Mouse (Mus musculus): Measurements from ENCODE around the gene Naa11.

Gene Naa11

DNA sequence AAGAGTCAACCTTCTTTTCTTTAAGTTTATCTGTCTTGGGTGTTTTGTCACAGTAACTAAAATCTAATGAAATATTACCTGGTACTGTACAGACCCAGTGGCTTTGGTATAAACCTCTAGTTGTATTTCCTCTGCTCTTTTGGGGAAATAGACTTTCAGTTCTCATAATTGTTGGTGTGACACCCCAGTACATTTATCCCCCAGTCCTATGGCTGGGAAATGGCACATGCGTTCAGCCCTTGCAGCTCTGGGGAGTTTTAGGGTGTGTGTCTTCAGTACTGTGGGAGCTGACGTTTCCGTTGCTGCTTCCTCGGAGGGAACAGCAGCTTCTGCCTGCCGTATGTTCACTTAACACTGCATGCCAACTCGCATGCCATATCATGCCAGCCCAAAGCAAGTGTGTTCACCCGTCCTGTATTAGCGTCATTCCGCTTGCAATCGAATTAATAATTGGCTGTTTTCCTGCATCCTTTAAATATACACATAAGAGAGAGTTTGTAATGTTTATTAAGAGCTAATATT lies 46.4 kb downstream of the Naa11 start:
- in situ Hi-C loops (cut with MboI; ENCODE audit: low sequenced_read_pairs), result no loop called here

DNA sequence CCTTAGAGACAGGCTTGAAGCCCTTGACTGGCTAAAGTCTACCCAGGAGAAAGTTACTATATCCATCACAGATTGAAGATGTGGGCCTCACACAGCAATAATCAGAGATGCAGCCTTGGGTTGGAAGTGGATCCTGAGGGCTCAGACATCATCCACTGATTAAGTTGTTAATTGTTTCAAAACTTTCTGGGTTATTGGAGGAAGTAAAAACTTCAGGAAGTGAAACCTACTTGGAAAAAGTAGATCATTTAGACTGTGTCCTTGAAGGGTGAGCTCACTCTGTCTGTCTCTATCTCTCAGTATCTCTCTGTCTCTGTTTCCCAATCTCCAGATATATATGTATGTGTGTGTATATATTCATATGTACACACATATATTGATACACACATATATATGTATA lies 47.0 kb downstream of the Naa11 start:
- in situ Hi-C loops (cut with MboI; ENCODE audit: low sequenced_read_pairs), result no loop called here

DNA sequence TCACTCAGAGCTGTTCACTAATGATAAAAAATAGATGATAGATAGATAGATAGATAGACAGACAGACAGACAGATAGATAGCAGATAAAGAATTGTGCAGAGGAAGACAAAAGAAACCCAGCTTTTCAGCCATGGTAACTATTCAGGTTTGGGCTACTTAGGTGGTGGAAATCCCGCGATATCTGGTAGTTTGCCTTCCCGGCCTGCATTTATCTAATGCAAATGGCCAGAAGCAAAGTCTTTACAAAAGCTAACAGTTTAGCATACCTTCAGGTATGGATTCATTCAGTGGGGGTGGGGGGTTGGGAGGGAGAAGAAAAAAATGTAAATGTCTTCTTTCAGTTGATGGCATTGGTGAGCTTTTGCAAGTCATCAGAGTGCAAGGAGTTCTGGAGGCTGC lies 48.0 kb downstream of the Naa11 start:
- in situ Hi-C loops (cut with MboI; ENCODE audit: low sequenced_read_pairs), result no loop called here

DNA sequence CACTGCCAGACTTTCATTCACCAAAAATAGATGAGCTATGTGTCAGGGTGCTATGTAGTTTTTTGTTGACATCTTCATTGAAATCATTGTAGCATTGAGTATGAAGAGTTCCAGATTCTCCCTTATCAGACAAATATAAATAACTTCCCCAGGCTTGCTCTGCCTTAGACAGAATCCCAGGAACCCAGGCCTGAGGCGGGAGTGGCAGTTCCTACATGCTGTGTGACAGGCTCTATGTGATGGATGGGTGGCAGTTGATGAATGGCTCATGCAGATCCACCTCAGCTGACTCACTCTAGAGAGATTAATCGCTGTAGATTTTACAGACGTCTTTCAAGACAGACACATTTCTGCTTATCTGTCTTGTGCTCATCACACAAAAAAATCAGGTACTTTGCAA lies 57.4 kb downstream of the Naa11 start:
- in situ Hi-C loops (cut with MboI; ENCODE audit: low sequenced_read_pairs), result no loop called here

All from CH12F3 (cell line).